Comparison of ENCODE assay signal across 1 mouse cellular context in genomic region chr9:101073041-101073986, GRCm38 (mm10).
TF ChIP-seq lines count a peak whose summit lies in the region.

No protein-coding gene starts in this region.

TF ChIP-seq in CH12.LX, 34 proteins besides CTCF, POLR2A, EP300 and RAD21 (continued from another document):
- TF ChIP-seq CHD2 (IDR thresholded peaks at IDR 0.05; ENCODE audit: low read length) (peak; percentile 76), NRF1 (IDR thresholded peaks at IDR 0.05; ENCODE audit: low read depth, low read length) (peak; percentile 92), MAZ (IDR thresholded peaks at IDR 0.05; ENCODE audit: low read depth, low read length) (peak; percentile 98), TCF12 (IDR thresholded peaks at IDR 0.05; ENCODE audit: low read depth, low read length) (peak; percentile 81; the same call in 1 of the 2 replicates), NELFE (IDR thresholded peaks at IDR 0.05; ENCODE audit: low read depth, low read length) (peak; percentile 67), E2F4 (IDR thresholded peaks at IDR 0.05; ENCODE audit: insufficient replicate concordance, low read depth, low read length) (no peak), HCFC1 (IDR thresholded peaks at IDR 0.05; ENCODE audit: low read depth, low read length) (peak; percentile 67), ELF1 (IDR thresholded peaks at IDR 0.05; ENCODE audit: low read depth, low read length) (peak; percentile 81), MAX (IDR thresholded peaks at IDR 0.05; ENCODE audit: low read length) (peak; percentile 86), MXI1 (IDR thresholded peaks at IDR 0.05; ENCODE audit: low read depth, low read length) (peak; percentile 78), MEF2A (IDR thresholded peaks at IDR 0.05; ENCODE audit: borderline replicate concordance, low read depth, low read length) (peak; percentile 38; the same call in 1 of the 2 replicates), BHLHE40 (IDR thresholded peaks at IDR 0.05; ENCODE audit: low read depth, low read length) (peak; percentile 83), IRF4 (IDR thresholded peaks at IDR 0.05; ENCODE audit: low read depth, low read length) (peak; percentile 72), KAT2A (IDR thresholded peaks at IDR 0.05; ENCODE audit: insufficient replicate concordance, low read length) (0 out of 2 replicates have a peak, but pooled peaks have one; percentile 57), ETS1 (conservative IDR thresholded peaks at IDR 0.05; ENCODE audit: low read depth, low read length) (peak; percentile 33; the same call in 1 of the 2 replicates), MYC (IDR thresholded peaks at IDR 0.05; ENCODE audit: low read depth, low read length) (0 out of 2 replicates have a peak, but pooled peaks have one; percentile 62), JUND (conservative IDR thresholded peaks at IDR 0.05; ENCODE audit: low read depth, low read length) (no peak), ZNF384 (IDR thresholded peaks at IDR 0.05; ENCODE audit: low read depth, low read length) (no peak), USF1 (IDR thresholded peaks at IDR 0.05; ENCODE audit: low read depth, low read length) (peak; percentile 36; the same call in 1 of the 2 replicates), ZMIZ1 (IDR thresholded peaks at IDR 0.05; ENCODE audit: low read depth, low read length) (0 out of 2 replicates have a peak, but pooled peaks have one; percentile 1)
